Mouse (Mus musculus): ENCODE data around the gene B4galt4. TPM values are rescaled to one million over a fixed set of nuclear protein-coding genes. Genes with fewer than 3 reads are reported as not detected.

The B4galt4 gene
- polyA plus RNA-seq, 1 experiment: 17.1 TPM

GRCm38 (mm10) chr16:38701492-38702185 lies 40.4 kb upstream of the B4galt4 start:
- Histone ChIP-seq H3K4me1 (ENCODE audit: control insufficient read depth, insufficient read depth, low read length) (no peaks in the 10 kb centered on the region), H3K9me3 (replicated peaks; ENCODE audit: control insufficient read depth, insufficient read depth, low read length, poor library complexity, severe bottlenecking) (no peaks in the 10 kb centered on the region), H3K36me3 (ENCODE audit: control insufficient read depth, insufficient read depth, low read length, poor library complexity, severe bottlenecking) (no peaks in the 10 kb centered on the region), H3K4me3 (ENCODE audit: low read depth, low read length) (no peak overlapping the region), H3K9ac (ENCODE audit: low read depth, poor library complexity, severe bottlenecking) (no peak overlapping the region), H3K27me3 (ENCODE audit: control insufficient read depth, insufficient read depth, low read length, poor library complexity, severe bottlenecking) (no peaks in the 10 kb centered on the region), H3K27ac (ENCODE audit: insufficient read depth, low read length) (no peak overlapping the region)
- TF ChIP-seq CTCF (IDR thresholded peaks at IDR 0.05; ENCODE audit: low read depth, low read length) (no peak), EP300 (IDR thresholded peaks at IDR 0.05; ENCODE audit: insufficient read depth, low read depth, low read length) (no peak), POLR2A (IDR thresholded peaks at IDR 0.05; ENCODE audit: insufficient read depth, low read length) (no peak)

DNA sequence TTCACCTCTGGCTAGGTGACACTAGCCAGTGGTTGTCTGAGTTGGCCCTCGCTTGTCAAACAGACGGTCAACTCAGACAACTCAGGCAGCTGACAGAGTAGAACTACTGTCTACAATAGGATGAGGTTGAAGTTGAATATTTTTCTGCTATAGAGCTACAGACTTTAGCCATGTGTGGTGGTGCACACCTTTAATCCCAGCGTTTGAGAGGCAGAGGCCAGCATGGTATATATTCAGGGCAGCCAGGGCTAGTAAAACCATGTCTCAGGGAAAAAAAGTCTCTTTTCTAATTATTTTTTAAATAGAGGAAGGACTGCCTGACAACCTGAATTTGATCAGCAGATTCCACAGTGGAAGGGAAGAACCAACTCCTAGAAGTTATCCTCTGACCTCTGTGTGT lies 39.7 kb upstream of the B4galt4 start:
- TF ChIP-seq POLR2A (IDR thresholded peaks at IDR 0.05; ENCODE audit: insufficient read depth, low read length) (no peak), CTCF (IDR thresholded peaks at IDR 0.05; ENCODE audit: low read depth, low read length) (no peak), EP300 (IDR thresholded peaks at IDR 0.05; ENCODE audit: insufficient read depth, low read depth, low read length) (no peak)
- Histone ChIP-seq H3K4me1 (ENCODE audit: control insufficient read depth, insufficient read depth, low read length) (no peaks in the 10 kb centered on the region), H3K4me3 (ENCODE audit: low read depth, low read length) (no peak overlapping the region), H3K27ac (ENCODE audit: insufficient read depth, low read length) (no peak overlapping the region), H3K9ac (ENCODE audit: low read depth, poor library complexity, severe bottlenecking) (no peak overlapping the region), H3K9me3 (replicated peaks; ENCODE audit: control insufficient read depth, insufficient read depth, low read length, poor library complexity, severe bottlenecking) (no peaks in the 10 kb centered on the region), H3K36me3 (ENCODE audit: control insufficient read depth, insufficient read depth, low read length, poor library complexity, severe bottlenecking) (no peaks in the 10 kb centered on the region), H3K27me3 (ENCODE audit: control insufficient read depth, insufficient read depth, low read length, poor library complexity, severe bottlenecking) (no peaks in the 10 kb centered on the region)

DNA sequence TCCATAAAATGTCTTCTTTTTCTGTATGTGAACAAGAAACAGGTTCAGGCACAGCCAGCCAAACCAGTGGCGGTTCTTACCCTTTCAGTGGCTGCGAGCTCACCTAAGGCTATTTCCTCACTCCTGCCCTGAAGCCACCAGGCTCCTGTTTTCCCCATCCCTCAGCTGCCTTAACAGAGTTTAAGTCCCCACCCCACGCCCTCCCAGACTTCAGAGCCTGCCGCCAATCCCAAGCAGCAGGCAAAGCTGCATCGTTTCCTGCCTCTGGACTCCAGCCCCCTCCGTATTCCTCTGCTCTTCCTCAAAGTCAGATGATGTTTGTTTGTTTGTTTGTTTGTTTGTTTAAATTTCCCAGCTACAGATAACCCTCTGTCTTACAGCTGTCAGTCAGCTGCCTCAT lies 38.6 kb upstream of the B4galt4 start:
- Histone ChIP-seq H3K9me3 (replicated peaks; ENCODE audit: control insufficient read depth, insufficient read depth, low read length, poor library complexity, severe bottlenecking) (no peaks in the 10 kb centered on the region), H3K27me3 (ENCODE audit: control insufficient read depth, insufficient read depth, low read length, poor library complexity, severe bottlenecking) (no peaks in the 10 kb centered on the region), H3K36me3 (ENCODE audit: control insufficient read depth, insufficient read depth, low read length, poor library complexity, severe bottlenecking) (no peaks in the 10 kb centered on the region), H3K4me1 (ENCODE audit: control insufficient read depth, insufficient read depth, low read length) (no peaks in the 10 kb centered on the region), H3K9ac (ENCODE audit: low read depth, poor library complexity, severe bottlenecking) (no peak overlapping the region), H3K4me3 (ENCODE audit: low read depth, low read length) (no peak overlapping the region), H3K27ac (ENCODE audit: insufficient read depth, low read length) (no peak overlapping the region)
- TF ChIP-seq CTCF (IDR thresholded peaks at IDR 0.05; ENCODE audit: low read depth, low read length): no peak
- TF ChIP-seq POLR2A (IDR thresholded peaks at IDR 0.05; ENCODE audit: insufficient read depth, low read length): no peak
- TF ChIP-seq EP300 (IDR thresholded peaks at IDR 0.05; ENCODE audit: insufficient read depth, low read depth, low read length): no peak

DNA sequence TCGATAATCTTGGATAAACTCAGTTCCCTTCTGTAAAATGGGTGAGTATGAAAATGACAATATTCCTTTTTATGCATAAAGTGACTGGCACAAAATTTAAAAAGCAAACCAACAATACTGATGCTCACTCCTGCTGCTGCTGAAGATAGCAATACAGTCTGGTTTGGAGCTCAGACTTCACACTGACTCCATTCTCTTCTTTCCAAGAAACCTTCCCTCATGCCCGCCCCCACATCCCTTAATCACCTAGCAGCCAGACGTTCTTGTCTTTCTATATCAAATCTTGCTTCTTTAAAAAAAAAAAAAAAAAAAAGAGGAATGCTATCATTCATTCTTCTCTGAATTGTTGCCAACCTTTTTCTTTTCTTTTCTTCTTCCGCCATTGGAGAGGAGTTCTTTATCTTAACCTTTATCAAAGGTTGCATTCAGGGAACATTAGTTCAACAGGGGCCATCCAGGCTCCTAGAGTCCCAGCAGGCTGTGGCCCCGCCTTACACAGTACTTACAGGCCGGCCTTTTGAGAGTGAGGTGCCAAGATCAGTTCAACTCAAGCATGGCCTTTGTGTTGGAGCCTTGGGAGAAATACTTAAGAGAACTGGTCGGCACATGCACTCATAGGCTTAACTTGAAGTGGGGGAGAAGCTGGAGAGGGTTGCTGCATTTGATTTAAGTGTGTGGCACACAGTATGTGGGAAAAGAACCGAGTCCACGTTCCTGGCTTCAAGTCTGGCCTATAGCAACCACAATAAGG lies 36.4 kb upstream of the B4galt4 start:
- Histone ChIP-seq H3K9ac (ENCODE audit: low read depth, poor library complexity, severe bottlenecking) (no peak overlapping the region), H3K27me3 (ENCODE audit: control insufficient read depth, insufficient read depth, low read length, poor library complexity, severe bottlenecking) (no peaks in the 10 kb centered on the region), H3K9me3 (replicated peaks; ENCODE audit: control insufficient read depth, insufficient read depth, low read length, poor library complexity, severe bottlenecking) (no peaks in the 10 kb centered on the region), H3K4me1 (ENCODE audit: control insufficient read depth, insufficient read depth, low read length) (no peaks in the 10 kb centered on the region), H3K36me3 (ENCODE audit: control insufficient read depth, insufficient read depth, low read length, poor library complexity, severe bottlenecking) (no peaks in the 10 kb centered on the region), H3K27ac (ENCODE audit: insufficient read depth, low read length) (no peak overlapping the region), H3K4me3 (ENCODE audit: low read depth, low read length) (no peak overlapping the region)
- TF ChIP-seq EP300 (IDR thresholded peaks at IDR 0.05; ENCODE audit: insufficient read depth, low read depth, low read length) (no peak), POLR2A (IDR thresholded peaks at IDR 0.05; ENCODE audit: insufficient read depth, low read length) (no peak), CTCF (IDR thresholded peaks at IDR 0.05; ENCODE audit: low read depth, low read length) (no peak)

GRCm38 (mm10) chr16:38706782-38707181 lies 35.3 kb upstream of the B4galt4 start:
- Histone ChIP-seq H3K4me3 (ENCODE audit: low read depth, low read length) (no peak overlapping the region), H3K9ac (ENCODE audit: low read depth, poor library complexity, severe bottlenecking) (no peak overlapping the region), H3K4me1 (ENCODE audit: control insufficient read depth, insufficient read depth, low read length) (no peaks in the 10 kb centered on the region), H3K9me3 (replicated peaks; ENCODE audit: control insufficient read depth, insufficient read depth, low read length, poor library complexity, severe bottlenecking) (no peaks in the 10 kb centered on the region), H3K27me3 (ENCODE audit: control insufficient read depth, insufficient read depth, low read length, poor library complexity, severe bottlenecking) (no peaks in the 10 kb centered on the region; the same call in 1 of the 2 replicates), H3K36me3 (ENCODE audit: control insufficient read depth, insufficient read depth, low read length, poor library complexity, severe bottlenecking) (no peaks in the 10 kb centered on the region), H3K27ac (ENCODE audit: insufficient read depth, low read length) (no peak overlapping the region)
- no peak for TF ChIP-seq CTCF (IDR thresholded peaks at IDR 0.05; ENCODE audit: low read depth, low read length)
- no peak for TF ChIP-seq POLR2A (IDR thresholded peaks at IDR 0.05; ENCODE audit: insufficient read depth, low read length)
- no peak for TF ChIP-seq EP300 (IDR thresholded peaks at IDR 0.05; ENCODE audit: insufficient read depth, low read depth, low read length)

GRCm38 (mm10) chr16:38708962-38709520 lies 33.0 kb upstream of the B4galt4 start:
- Histone ChIP-seq H3K27me3 (ENCODE audit: control insufficient read depth, insufficient read depth, low read length, poor library complexity, severe bottlenecking) (no peaks in the 10 kb centered on the region; the same call in 1 of the 2 replicates), H3K9me3 (replicated peaks; ENCODE audit: control insufficient read depth, insufficient read depth, low read length, poor library complexity, severe bottlenecking) (no peaks in the 10 kb centered on the region), H3K4me1 (ENCODE audit: control insufficient read depth, insufficient read depth, low read length) (peaks cover 1% of the 10 kb centered on the region), H3K9ac (ENCODE audit: low read depth, poor library complexity, severe bottlenecking) (no peak overlapping the region), H3K4me3 (ENCODE audit: low read depth, low read length) (no peak overlapping the region), H3K36me3 (ENCODE audit: control insufficient read depth, insufficient read depth, low read length, poor library complexity, severe bottlenecking) (no peaks in the 10 kb centered on the region), H3K27ac (ENCODE audit: insufficient read depth, low read length) (no peak overlapping the region)
- TF ChIP-seq EP300 (IDR thresholded peaks at IDR 0.05; ENCODE audit: insufficient read depth, low read depth, low read length): no peak
- no peak for TF ChIP-seq POLR2A (IDR thresholded peaks at IDR 0.05; ENCODE audit: insufficient read depth, low read length)
- TF ChIP-seq CTCF (IDR thresholded peaks at IDR 0.05; ENCODE audit: low read depth, low read length): no peak

Data from ES-Bruce4 (cell line).